Mouse (Mus musculus) spleen, adult 2 months (tissue): ENCODE measurements around the gene Ccdc80. TPM values are rescaled to one million over a fixed set of nuclear protein-coding genes. Genes with fewer than 3 reads are reported as not detected.

ENCODE experiments used
- DNase-seq, 2 experiments: peaks; one replicate each; pipeline versions ENCODE4 v3.0.0 to v3.0.0-alpha.2; 2012 to 2021; ENCODE audit warnings: low spot score in 2 of 2, low read depth in 1 of 2
- H3K27ac ChIP-seq: fragments of 200-500 bp; 2 replicates; pipeline ENCODE4 v1.5.1; 2012; ENCODE audit warnings: low read length, inconsistent platforms; ENCODE audit not compliant: insufficient read depth
- H3K27me3 ChIP-seq: fragments of 200-500 bp; 2 replicates; pipeline ENCODE4 v1.6.1; 2012; ENCODE audit warnings: mild to moderate bottlenecking, moderate library complexity, low read length, inconsistent platforms; ENCODE audit not compliant: control insufficient read depth, insufficient read depth
- H3K36me3 ChIP-seq: fragments of 200-500 bp; 2 replicates; pipeline ENCODE4 v1.6.1; 2012; ENCODE audit warnings: mild to moderate bottlenecking, low read length, inconsistent platforms; ENCODE audit not compliant: control insufficient read depth, insufficient read depth
- H3K4me1 ChIP-seq: fragments of 200-500 bp; 2 replicates; pipeline ENCODE4 v1.6.1; 2011; ENCODE audit warnings: inconsistent platforms; ENCODE audit not compliant: control insufficient read depth, insufficient read depth, insufficient read length
- H3K4me3 ChIP-seq: fragments of 200-500 bp; 2 replicates; pipeline ENCODE4 v1.5.1; 2011; ENCODE audit warnings: mild to moderate bottlenecking, inconsistent platforms; ENCODE audit not compliant: insufficient read depth, insufficient read length; ENCODE audit errors: extremely low read depth
- CTCF ChIP-seq: fragments of 200-500 bp; IDR thresholded peaks from 2 replicates; pipeline ENCODE4 v1.5.1; 2011; ENCODE audit warnings: mild to moderate bottlenecking, inconsistent platforms; ENCODE audit not compliant: insufficient read depth, insufficient read length, insufficient replicate concordance; ENCODE audit errors: extremely low read depth
- POLR2A ChIP-seq: fragments of 200-500 bp; IDR thresholded peaks from 2 replicates; pipeline ENCODE4 v1.6.1; 2011; ENCODE audit warnings: low read depth, low read length, inconsistent platforms
- WGBS: fragments of 180-500 bp; shearing (Covaris S2); methylation state at CpG from one replicate; pipeline ENCODE4 v1.1.7; 2018; 5-methylcytosine and 5-hydroxymethylcytosine counted together
- polyA plus RNA-seq: library from polyadenylated mRNA; depleted of rRNA; stranded (reverse); fragments of >200 nt; gene quantifications from 2 replicates; pipeline ENCODE4 v1.2.3, GENCODE M21; 2012

The Ccdc80 gene
- polyA plus RNA-seq, 1 experiment: 10.5 TPM

DNA sequence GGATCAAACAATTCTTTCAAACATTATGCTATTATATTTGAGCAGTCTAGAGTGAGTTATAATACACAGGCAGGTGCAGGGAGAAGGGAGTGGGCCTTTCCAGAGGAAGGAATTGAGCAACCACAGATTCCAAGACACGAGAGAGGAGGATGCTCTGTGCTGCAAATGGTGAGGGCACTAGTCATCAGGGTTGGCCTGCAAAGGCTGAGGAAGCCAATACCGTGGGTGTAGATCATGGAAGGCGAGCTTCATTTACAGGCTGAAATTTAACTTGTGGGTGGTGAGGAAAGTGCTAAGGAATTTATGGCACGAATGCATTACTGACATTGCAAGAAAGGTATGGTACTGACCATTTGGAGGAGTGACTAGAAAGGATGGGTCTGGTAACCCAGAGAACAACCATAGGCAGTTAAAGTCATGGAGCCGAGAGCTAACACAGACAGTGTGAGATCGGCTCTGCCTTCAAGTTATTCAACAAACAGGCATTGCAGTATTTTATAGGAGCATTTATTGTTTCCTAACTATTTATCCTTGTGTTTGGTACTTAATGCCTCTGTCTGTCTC is 15.6 kb upstream of the Ccdc80 start:
- no peak overlapping the region for H3K27ac ChIP-seq
- H3K4me3 ChIP-seq: no peak overlapping the region
- WGBS: 82% methylated on average over 6 of the region's 6 CpGs
- H3K27me3 ChIP-seq: no peaks in the 10 kb centered on the region
- TF ChIP-seq POLR2A (no peak), CTCF (no peak)
- no peaks in the 10 kb centered on the region for H3K36me3 ChIP-seq
- no peak for DNase-seq
- no peaks in the 10 kb centered on the region for H3K4me1 ChIP-seq

DNA sequence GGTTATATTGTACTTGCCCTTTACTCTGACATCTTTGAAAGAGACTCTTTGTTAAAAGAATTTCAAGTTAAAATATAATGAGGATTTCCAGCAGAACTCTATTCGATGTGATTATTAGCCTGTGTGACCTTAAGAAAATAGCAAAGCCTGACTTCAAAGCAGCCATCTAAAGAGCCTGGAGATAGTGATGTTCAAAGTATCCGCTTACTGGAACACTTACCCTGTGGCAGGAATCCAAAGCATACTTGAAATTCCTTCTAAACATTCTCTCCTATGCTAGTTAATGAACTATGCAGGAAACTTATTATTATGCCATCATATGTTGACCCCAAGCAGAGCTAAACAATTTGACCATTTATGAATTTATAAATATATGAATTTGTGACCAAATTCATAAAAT is 13.9 kb upstream of the Ccdc80 start:
- no peak for DNase-seq

DNA sequence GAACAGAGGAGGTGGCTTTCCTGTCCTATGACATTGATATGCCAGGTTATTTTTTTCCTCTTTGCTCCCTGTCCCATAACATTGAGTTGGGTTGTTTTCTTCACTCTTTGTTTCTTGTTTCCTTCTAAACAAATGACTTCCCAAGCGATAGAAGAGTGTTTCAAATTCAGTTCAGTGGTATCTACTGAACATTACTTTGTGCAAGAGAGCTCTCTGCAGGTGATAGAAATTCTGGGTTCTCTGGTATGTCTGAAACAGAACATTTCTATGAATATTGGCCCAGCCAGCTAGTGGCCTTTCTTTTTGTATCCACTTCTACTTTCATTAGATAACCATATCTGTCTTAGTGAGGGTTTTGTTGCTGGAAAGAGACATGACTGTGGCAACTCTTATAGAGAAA is 4.4 kb upstream of the Ccdc80 start:
- TF ChIP-seq CTCF: no peak
- no peak for TF ChIP-seq POLR2A
- no peaks in the 10 kb centered on the region for H3K27me3 ChIP-seq
- H3K4me1 ChIP-seq: no peaks in the 10 kb centered on the region; the same call in 1 of the 2 replicates
- H3K36me3 ChIP-seq: no peaks in the 10 kb centered on the region
- no peak for DNase-seq
- H3K27ac ChIP-seq: no peak overlapping the region
- 69% methylated on average over 1 of the region's 1 CpGs for WGBS
- no peak overlapping the region for H3K4me3 ChIP-seq

More for the DNA sequence above, 13.9 kb upstream of the Ccdc80 start:
- no peak overlapping the region for H3K27ac ChIP-seq
- 82% methylated on average over 2 of the region's 2 CpGs for WGBS
- no peak for TF ChIP-seq POLR2A
- TF ChIP-seq CTCF: no peak
- no peaks in the 10 kb centered on the region for H3K4me1 ChIP-seq
- H3K27me3 ChIP-seq: no peaks in the 10 kb centered on the region
- H3K4me3 ChIP-seq: no peak overlapping the region
- H3K36me3 ChIP-seq: no peaks in the 10 kb centered on the region

DNA sequence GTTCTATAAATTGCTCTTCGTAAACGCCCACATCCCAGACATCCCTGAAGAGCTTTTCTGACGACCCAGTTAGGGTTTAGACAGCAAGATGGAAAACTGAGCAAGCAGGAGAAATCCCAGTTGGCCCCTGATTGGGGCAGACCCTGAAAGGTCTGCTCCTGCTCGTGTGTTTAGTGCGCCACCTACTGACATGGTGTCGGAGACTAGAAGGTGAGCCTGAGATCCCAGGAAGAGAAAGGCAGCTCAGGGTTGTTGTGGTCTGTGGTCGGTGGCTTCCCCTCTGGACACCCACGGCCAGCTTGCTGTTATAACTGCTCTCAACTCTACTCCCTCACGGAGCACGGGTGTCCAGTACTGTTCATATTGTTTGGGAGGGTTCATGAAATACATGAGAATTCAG is 3.2 kb upstream of the Ccdc80 start:
- H3K36me3 ChIP-seq: no peaks in the 10 kb centered on the region
- H3K4me1 ChIP-seq: no peaks in the 10 kb centered on the region; the same call in 1 of the 2 replicates
- TF ChIP-seq CTCF: peak; percentile 92; the same call in 1 of the 2 replicates
- no peak for TF ChIP-seq POLR2A
- H3K27ac ChIP-seq: no peak overlapping the region
- H3K27me3 ChIP-seq: no peaks in the 10 kb centered on the region
- 7% methylated on average over 10 of the region's 10 CpGs for WGBS
- DNase-seq: peak; percentile 33 to 73
- H3K4me3 ChIP-seq: peak overlapping the region; percentile 40

DNA sequence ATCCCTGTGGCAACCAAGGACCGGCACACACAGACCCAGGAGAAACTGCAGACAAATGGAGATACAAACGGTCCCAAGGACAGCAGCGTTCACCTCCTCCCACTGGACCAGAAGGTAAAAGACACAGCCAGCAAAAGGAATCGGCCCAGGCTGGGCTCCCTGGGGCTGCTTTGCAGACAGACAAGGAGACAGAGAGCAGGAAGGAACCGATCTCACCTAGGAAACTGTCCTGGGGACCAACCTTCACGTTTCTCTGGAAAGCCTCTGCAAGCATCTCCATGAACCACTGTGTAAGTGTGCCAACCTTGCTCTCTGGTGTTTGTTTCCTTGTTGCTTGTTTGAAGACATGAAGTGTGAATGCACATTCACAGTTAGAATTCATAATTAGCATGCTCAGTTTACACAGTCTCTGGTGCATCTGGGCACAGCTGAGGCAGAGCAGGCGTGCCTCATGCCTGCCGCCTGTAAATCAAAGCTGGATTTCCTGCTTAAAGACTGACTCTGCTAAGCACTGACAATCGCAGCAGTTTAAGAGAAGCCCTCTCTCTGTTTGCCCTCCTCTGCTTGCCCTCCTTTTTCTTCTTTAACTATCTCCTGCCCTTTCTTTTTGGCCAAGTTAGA is 1.0 kb downstream of the Ccdc80 start:
- Histone ChIP-seq H3K36me3 (no peaks in the 10 kb centered on the region), H3K27ac (no peak overlapping the region), H3K4me3 (peak overlapping the region; percentile 0; the same call in 1 of the 2 replicates), H3K4me1 (no peaks in the 10 kb centered on the region; the same call in 1 of the 2 replicates), H3K27me3 (no peaks in the 10 kb centered on the region)
- WGBS: 19% methylated on average over 9 of the region's 9 CpGs
- no peak for DNase-seq
- no peak for TF ChIP-seq POLR2A

DNA sequence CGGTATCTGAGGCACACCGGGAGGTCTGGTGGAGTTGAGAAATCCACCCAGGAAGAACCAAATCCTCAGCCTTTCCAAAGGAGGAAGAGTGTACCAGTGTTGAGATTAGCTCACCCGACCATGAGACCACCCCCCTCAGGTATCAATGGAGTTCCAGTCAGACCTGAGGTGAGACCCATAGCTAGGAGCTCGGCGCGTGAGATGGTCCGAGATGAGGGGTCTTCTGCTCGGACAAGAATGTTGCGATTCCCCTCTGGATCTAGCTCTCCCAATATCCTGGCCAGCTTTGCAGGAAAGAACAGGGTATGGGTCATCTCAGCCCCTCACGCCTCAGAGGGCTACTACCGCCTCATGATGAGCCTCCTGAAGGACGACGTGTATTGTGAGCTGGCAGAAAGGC is 1.8 kb downstream of the Ccdc80 start:
- Histone ChIP-seq H3K27me3 (no peaks in the 10 kb centered on the region), H3K36me3 (no peaks in the 10 kb centered on the region), H3K27ac (peak overlapping the region; percentile 23; the same call in 1 of the 2 replicates), H3K4me3 (no peak overlapping the region; the same call in 1 of the 2 replicates), H3K4me1 (no peaks in the 10 kb centered on the region; the same call in 1 of the 2 replicates)
- WGBS: 92% methylated on average over 13 of the region's 13 CpGs
- TF ChIP-seq CTCF: no peak
- no peak for TF ChIP-seq POLR2A
- no peak for DNase-seq
